Mouse (Mus musculus) lung, embryonic 16.5 days (tissue): ENCODE data around the gene Gm10408. TPM values are rescaled to one million over a fixed set of nuclear protein-coding genes. Genes with fewer than 3 reads are reported as not detected.
"Not testable (repeated sequence)": the region's sequence is repeated elsewhere in the genome, so short reads cannot be mapped to it uniquely, and the experiment has no call there.

ENCODE experiments used
- ATAC-seq: fragments of 200-750 bp; cut with Nextera tagmentation; 2 replicates; pipeline ENCODE4 v1.8.0; 2017; ENCODE audit warnings: low read depth, mild to moderate bottlenecking, moderate library complexity
- H3K27ac ChIP-seq: fragments of 300-500 bp; sonication (generic); 2 replicates; pipeline ENCODE4 v1.5.1; 2014; ENCODE audit warnings: mild to moderate bottlenecking, control low read depth, low read length
- H3K27me3 ChIP-seq: fragments of 300-500 bp; sonication (generic); 2 replicates; pipeline ENCODE4 v1.6.1; 2014; ENCODE audit warnings: low read depth, low read length, mixed read lengths; ENCODE audit not compliant: control insufficient read depth, insufficient read depth
- H3K36me3 ChIP-seq: fragments of 300-500 bp; sonication (generic); 2 replicates; pipeline ENCODE4 v1.6.1; 2014; ENCODE audit warnings: low read length; ENCODE audit not compliant: control insufficient read depth, insufficient read depth
- H3K4me1 ChIP-seq: fragments of 300-500 bp; sonication (generic); replicated peaks from 2 replicates; pipeline ENCODE4 v1.6.1; 2014; ENCODE audit warnings: low read length, mixed read lengths; ENCODE audit not compliant: control insufficient read depth, insufficient read depth
- H3K4me2 ChIP-seq: fragments of 300-500 bp; sonication (generic); 2 replicates; pipeline ENCODE4 v1.6.1; 2014; ENCODE audit warnings: low read depth, low read length, control low read depth
- H3K4me3 ChIP-seq: fragments of 300-500 bp; sonication (generic); 2 replicates; pipeline ENCODE4 v1.5.1; 2014; ENCODE audit warnings: mild to moderate bottlenecking, low read length, control low read depth
- H3K9ac ChIP-seq: fragments of 300-500 bp; sonication (generic); 2 replicates; pipeline ENCODE4 v1.6.1; 2014; ENCODE audit warnings: low read length, control low read depth
- H3K9me3 ChIP-seq: fragments of 300-500 bp; sonication (generic); 2 replicates; pipeline ENCODE4 v1.6.1; 2016; ENCODE audit warnings: low read length; ENCODE audit not compliant: control insufficient read depth
- WGBS: fragments of 180-500 bp; shearing (Covaris S2); extraction: QIAGEN DNeasy Blood & Tissue Kit; methylation state at CpG from one replicate; pipeline ENCODE4 v1.1.7; 2014; 5-methylcytosine and 5-hydroxymethylcytosine counted together
- polyA plus RNA-seq: library from polyadenylated mRNA; unstranded; fragments of >200 nt; fragmentation: Nextera tagmentation; extraction: Ambion mirVana; gene quantifications from 2 replicates; pipeline ENCODE4 v1.2.1, GENCODE M21; 2015

The Gm10408 gene
- polyA plus RNA-seq, result not detected in 2 replicates

GRCm38 (mm10) chr14:3449079-3449478 lies at the start of gene Gm10408:
Gene Gm10408 (plus strand): TSS chr14:3449379.
- H3K9ac ChIP-seq, result not testable (repeated sequence)

GRCm38 (mm10) chr14:3412314-3412713 lies 36.9 kb upstream of the Gm10408 start, which contains the start of gene Gm10409:
Gene Gm10409 (plus strand): TSS chr14:3412614.
- not testable (repeated sequence) for H3K27me3 ChIP-seq, H3K4me2 ChIP-seq, H3K36me3 ChIP-seq, H3K27ac ChIP-seq, H3K4me3 ChIP-seq, H3K9me3 ChIP-seq, ATAC-seq, H3K4me1 ChIP-seq, H3K9ac ChIP-seq
- no CpG with 5 or more reads among the region's 32 CpGs for WGBS

More at GRCm38 (mm10) chr14:3449079-3449478, at the start of gene Gm10408:
- not testable (repeated sequence) for ATAC-seq, H3K4me3 ChIP-seq, H3K4me2 ChIP-seq, H3K4me1 ChIP-seq, H3K27me3 ChIP-seq, H3K27ac ChIP-seq, H3K9me3 ChIP-seq, H3K36me3 ChIP-seq
- WGBS, result no CpG with 5 or more reads among the region's 3 CpGs

DNA sequence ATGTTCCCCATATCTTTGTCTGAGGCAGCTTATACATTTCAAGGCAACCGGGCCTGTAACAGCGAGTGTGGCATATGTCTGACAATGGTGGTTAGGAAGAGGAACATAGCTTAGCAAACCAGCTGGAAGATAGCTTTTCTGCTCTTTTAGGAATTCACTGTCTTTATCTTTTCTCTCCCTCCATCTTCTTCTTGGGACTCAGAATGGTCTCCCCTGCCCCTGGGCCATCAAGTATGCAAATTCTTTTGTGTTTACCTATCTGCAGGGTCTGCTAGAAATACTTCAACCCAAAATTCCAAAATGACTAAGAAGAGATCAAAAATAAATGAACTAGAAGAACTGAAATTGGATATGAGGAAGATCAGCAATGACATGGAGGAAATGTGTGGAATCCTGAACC lies 21.4 kb upstream of the Gm10408 start, which contains the start of gene Gm3005:
TSS of gene Gm3005 (plus strand) at position 301 of the 400 bp plus-strand sequence.
- H3K4me1 ChIP-seq, H3K27ac ChIP-seq, H3K9me3 ChIP-seq, H3K4me2 ChIP-seq, H3K27me3 ChIP-seq, H3K36me3 ChIP-seq, H3K9ac ChIP-seq, H3K4me3 ChIP-seq, ATAC-seq: not testable (repeated sequence)
- WGBS, result no CpG with 5 or more reads among the region's 2 CpGs

Other genes with a start within 250 kb of the Gm10408 start
- gene D830030K20Rik, start 240.9 kb upstream of the Gm10408 start, polyA plus RNA-seq, result 4.5 and 5.2 TPM in 2 replicates
- not detected in 2 replicates for gene Gm2956, start 116.8 kb upstream of the Gm10408 start, polyA plus RNA-seq
- gene Gm10413, start 54.3 kb upstream of the Gm10408 start, polyA plus RNA-seq, result not detected in 2 replicates
- gene Gm10409, start 36.8 kb upstream of the Gm10408 start, polyA plus RNA-seq, result 1.1 TPM in 2 replicates
- gene Gm3005, start 21.3 kb upstream of the Gm10408 start, polyA plus RNA-seq, result 0.72 TPM in 1 of 2 replicates, not detected in the other
- gene Gm3012, start 185.1 kb downstream of the Gm10408 start, polyA plus RNA-seq, result not detected in 2 replicates
- gene Gm3020, start 202.7 kb downstream of the Gm10408 start, polyA plus RNA-seq, result 1.1 TPM in 2 replicates
- gene Gm3043, start 239.4 kb downstream of the Gm10408 start, polyA plus RNA-seq, result not detected in 2 replicates